Mouse (Mus musculus) urinary bladder, postnatal 4 days (tissue): ENCODE results near the gene Kndc1.

ENCODE experiments used
- DNase-seq, 2 experiments: peaks; one replicate each; pipeline ENCODE4 v3.0.0; 2021 to 2022; ENCODE audit warnings: low spot score in 2 of 2

The Kndc1 gene

DNA sequence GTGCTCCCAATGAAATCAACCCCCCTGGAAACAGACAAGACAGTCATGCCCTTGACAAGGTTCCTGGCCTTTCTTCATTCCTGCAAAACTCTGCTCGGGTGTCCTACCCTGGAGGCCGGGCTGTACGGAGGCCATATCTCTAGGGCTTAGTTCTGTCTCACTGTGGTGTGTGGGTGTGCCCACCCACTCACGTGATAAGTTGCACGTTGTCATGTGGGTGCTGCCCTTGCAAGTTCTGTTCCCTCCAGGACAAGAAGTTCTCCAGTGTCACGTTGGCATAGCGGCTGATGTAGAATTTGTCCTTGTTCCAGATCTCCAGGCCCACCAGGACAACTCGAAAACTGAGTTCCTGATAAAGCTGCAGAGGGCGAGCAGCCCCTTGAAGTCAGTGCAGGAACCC is 93.8 kb downstream of the Kndc1 start:
- no peak for DNase-seq

DNA sequence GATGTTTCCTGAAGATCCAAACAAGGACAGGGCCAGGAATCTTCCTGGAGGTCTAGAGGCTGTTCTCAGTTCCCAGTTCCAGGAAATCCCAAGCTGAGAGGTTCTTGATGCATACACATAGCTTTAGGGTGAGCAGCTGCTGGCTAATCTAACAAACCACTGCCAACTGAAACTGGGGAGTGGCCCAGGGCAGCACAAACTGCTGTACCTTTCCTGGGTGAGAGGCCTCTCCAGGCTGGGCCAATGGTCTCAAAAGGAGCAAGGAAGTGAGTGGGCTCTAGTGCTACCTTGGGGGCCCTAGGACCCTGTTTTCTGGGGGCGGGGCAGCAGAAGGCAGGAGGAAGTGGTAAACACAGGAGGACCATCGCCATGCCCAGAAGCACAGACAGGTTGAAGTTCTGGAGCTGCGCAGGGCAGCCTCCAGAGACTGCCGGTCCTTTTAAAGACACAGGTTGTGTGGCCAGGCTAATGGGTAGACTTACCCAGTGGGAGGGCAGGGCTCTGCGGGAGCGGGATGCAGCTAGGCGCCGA is 96.4 kb downstream of the Kndc1 start:
- no peak for DNase-seq
